Mouse (Mus musculus): ENCODE data around the gene Ap2a1.

DNA sequence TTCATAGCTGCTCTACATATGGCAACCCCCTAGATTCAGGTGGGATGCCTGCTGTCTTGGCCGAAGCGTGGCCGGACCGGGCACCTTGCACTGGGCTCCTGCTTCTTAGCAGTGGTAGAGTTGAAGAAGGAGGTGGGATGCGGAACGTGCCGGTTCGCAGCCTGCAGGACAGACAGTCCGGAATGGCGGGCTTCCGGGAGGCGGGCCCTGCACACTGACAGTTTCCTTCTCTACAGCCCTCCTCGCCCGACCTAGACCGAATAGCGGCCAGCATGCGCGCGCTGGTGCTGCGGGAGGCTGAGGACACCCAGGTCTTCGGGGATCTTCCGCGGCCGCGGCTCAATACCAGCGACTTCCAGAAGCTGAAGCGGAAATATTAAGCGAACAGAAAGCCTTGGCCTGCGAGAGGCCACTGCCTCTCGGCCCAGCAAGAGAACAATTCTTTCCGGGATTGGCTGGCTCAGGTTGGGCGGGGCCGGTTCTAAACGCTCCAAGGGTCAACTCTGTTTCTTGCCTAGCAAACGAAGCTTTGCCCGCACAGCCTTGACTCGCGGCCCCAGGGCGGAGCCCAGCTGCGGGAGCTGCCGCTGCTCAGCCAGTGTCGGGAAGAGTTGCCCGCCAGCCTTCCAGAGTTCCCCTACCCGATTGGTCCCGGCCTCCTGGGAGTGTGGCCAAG lies 74.8 kb downstream of the Ap2a1 start:
- TF ChIP-seq POLR2A (IDR thresholded peaks at IDR 0.05; ENCODE audit: borderline replicate concordance, control insufficient read depth, low read depth, low read length): peak; percentile 79
- TF ChIP-seq CTCF (IDR thresholded peaks at IDR 0.05; ENCODE audit: control insufficient read depth, insufficient read depth, low read length): no peak

Data from bone marrow, adult 2 months (tissue).